Mouse (Mus musculus) yolk sac, embryonic 10.5 days (tissue): ENCODE measurements around the gene Cox17.
A peak's percentile ranks its signal among the peaks of the same experiment; 100 is the strongest.

Experiments
- DNase-seq: peaks from one replicate; pipeline ENCODE4 v3.0.0-alpha.2; 2017; ENCODE audit warnings: low spot score

Gene Cox17

DNA sequence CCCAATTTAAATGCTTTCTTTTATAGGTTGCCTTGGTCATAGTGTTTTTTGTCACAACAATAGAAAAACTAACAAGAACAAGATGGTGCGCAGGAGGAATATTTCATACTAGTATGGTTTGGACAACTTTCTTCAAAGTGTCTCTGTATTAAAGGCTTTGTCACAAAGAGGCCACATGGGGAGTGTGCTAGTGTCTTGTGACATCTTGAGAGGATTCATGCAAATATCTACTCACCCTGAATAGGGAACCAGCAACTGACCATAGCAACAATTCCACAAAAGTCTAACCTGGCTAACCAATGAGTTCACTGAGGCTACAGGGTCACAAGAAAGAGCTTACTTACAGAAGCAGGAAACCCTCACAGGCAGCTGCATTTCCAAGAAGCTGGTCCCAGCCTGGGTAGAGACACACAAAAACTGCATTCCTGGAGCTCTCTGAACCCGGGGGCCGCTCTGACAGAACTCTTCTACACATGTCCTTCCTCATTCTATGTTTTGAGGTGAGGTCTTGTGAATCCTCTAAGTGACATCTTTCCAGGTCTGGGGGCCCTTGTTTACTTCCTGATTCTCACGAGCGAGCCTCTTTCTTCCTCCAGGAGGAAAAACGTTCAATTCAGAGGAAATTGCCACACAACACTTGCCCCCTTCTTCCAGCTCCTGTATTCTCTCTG is 48.4 kb downstream of the Cox17 start:
- no peak for DNase-seq

DNA sequence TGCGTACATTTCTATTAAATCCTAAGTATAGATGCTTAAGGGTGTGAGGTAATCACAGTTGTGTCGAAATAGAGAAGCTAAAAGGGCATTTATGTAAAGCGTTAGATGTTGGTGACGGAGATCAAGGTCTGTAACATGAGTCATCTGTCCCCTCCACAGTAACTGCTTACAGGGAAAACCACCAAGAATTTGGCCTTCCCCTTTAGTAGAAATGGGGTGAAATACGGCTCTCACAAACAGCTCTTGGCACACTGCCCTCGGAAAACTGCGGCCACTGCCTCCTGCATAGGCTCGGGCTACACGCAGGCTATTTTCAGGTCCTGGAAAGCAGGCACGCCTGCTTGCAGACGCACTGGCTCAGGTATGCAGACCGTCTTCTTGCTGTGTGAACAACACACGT is 49.4 kb downstream of the Cox17 start:
- no peak for DNase-seq

DNA sequence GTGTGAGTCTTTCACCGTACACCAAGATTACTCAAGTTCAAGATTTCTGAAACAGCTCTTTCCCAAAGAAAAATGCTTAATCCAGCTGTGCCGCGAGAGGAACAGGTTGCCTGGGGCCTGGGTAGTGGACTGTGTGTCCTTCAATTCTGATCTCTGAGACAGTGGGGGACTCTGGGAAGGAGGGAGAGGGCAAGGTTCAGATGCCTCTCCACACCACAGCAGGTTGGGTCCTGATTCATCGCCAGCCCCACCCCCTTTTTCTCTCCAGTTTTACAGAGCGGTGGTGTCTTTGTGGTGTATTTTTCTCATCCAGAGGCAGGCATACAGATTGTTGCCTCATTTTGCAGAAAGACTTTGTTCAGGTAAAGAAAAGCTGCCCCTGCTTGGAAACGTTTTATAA is 51.5 kb downstream of the Cox17 start:
- peak; percentile 80 for DNase-seq

DNA sequence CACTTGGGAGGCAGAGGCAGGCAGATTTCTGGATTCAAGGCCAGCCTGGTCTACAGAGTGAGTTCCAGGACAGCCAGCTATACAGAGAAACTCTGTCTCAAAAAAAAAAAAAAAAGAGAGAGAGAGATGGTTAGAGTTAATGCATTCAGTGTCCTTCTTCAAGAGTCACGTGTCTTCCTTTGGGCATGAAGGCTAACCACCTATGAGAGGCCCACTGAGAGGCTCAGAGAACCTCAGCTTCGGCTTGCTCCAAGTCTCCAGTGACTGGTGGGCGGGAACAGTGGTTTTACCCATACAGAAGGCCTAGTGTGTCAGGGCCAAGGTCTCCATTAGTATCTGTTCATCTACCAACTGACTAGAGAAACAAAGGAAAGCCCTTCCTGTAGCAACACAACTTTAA is 52.3 kb downstream of the Cox17 start:
- DNase-seq: no peak

DNA sequence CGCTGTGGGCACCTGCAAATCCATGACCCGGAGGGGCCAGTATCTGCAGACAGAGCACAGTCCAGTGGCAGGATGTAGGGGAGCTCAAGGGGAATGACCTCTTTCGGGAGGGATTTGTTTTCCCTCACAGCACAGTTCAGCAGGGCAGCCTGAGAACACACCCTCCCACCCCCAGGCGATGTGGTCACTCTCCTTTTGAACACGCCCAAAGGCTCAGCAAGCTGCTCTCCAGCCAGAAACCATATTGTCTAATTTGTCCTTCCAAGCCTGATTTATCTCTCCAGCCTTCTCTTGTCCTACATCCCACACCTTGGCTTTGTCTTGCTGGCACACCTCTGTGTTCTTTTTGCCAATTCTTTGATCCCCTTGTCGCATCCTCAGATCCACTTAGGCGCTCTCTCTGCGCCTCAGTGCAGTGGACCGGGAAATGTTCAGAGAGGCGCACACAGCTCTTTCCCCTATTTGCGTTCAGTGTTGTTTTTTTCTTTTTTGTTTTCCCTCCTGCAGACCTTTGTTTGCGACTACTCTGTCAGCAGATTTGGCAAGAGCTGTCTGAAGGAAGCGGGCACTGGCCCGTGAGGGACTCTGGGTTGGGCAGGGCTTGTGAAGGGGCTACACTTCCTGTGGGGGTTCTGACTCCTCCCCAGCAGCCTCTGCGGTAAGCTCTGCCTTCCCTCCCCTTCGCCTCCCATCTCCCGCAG is 52.9 kb downstream of the Cox17 start:
- DNase-seq: peak; percentile 72

DNA sequence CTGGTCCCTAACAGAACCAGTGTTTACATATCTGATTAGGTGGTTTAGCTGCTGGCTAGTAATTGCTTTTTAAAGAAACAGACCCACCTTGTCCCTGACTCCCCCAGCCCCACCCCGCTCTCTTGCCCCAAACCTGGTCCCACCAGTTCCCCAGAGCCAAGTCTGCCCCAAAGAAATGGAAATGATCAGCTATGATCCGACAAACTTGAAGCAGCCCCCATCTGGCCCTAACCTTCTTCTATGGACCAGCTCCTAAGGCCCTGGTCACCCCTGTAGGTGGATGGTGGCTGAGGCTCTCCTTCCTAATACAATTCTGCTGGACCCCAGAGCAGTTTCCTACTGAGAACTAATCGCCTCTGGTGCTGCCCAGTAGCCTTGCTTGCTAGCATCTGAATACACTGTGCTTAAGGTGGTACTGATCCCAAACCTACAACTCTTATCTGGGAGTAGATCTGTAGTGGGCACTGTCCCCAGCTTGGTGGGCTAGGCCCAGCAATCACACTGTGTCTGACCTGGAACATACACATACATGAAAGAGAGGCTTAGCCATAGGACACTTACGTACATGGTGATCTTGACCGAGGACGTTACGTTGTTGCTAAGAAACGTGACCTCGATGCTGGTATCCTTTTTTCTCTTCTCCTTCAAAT is 53.6 kb downstream of the Cox17 start:
- DNase-seq: no peak

DNA sequence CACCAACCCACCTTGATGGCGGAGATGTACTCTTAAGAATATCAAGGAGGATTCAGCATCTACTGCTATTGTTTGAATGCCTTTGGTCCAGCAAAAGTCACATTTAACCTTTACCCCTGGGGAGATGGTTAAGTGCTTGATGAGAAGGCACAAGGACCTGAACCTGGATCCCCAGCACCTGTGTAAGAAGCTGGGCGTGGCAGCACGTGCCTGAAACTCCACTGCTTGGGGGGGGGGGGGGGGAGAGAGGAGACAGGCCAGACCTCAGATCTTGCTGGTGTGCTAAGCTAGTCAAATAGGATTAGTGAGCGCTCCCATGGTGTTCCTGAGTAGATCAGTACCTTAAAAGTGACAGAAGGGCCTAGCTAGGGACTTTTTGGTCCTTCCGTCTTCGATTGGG is 54.7 kb downstream of the Cox17 start:
- no peak for DNase-seq
